In genomic region chr1:85739819-85740218, GRCm38 (mm10) we compare ENCODE assay signal across 22 mouse cellular contexts. TPM values are rescaled to one million over a fixed set of nuclear protein-coding genes. Genes with fewer than 3 reads are reported as not detected.
DNase-seq lines count a peak whose midpoint lies in the region; ATAC-seq and TF ChIP-seq lines count a peak whose summit lies in the region.
"Had no signal": no experiment of that assay in that cellular context is flagged by ENCODE, and none has a peak within 500 bp of the region (broad histone marks: within the 10 kb centered on the region; RNA-seq: fewer than 3 reads in every experiment).

No protein-coding gene starts in this region.

- no peak for TF ChIP-seq CTCF in thymus, adult 2 months (IDR thresholded peaks at IDR 0.05; ENCODE audit: borderline replicate concordance, control insufficient read depth, extremely low read depth, insufficient read depth, low read length, poor library complexity)

- peak; percentile 79 for DNase-seq in CD4-positive, CD25-positive, alpha-beta regulatory T cell, adult 2 months (ENCODE audit: low read depth, low spot score)
- peak; percentile 66 for DNase-seq in thymus, adult 2 months
- DNase-seq in thymus, postnatal 4 days: peak; percentile 47
- DNase-seq in B cell, adult 2 months: no peak
- DNase-seq in adrenal gland, adult (ENCODE audit: inconsistent age in 2 of 2, low spot score in 1 of 2): no peak
- DNase-seq in layer of hippocampus, adult 9-11 months: no peak
- DNase-seq: cerebellum, adult 11 months; cerebellum, adult 9-11 months; gastrocnemius, adult 2 months; heart, postnatal 36 days; kidney, adult 8-10 months; kidney, postnatal 10 days; layer of hippocampus, postnatal 36 days; liver, postnatal 0 days had no signal

- TF ChIP-seq POLR2A in thymus, adult 2 months (IDR thresholded peaks at IDR 0.05; ENCODE audit: control insufficient read depth, extremely low read depth, insufficient read depth, low read length, poor library complexity): no peak

- H3K27me3 ChIP-seq in thymus, adult 2 months (ENCODE audit: control insufficient read depth, insufficient read depth, low read length): no peaks in the 10 kb centered on the region
- H3K27me3 ChIP-seq: embryonic facial prominence, embryonic 12.5 days; heart, embryonic 15.5 days; hindbrain, embryonic 13.5 days; intestine, embryonic 15.5 days had no signal

- no peak overlapping the region for H3K4me3 ChIP-seq in thymus, adult 2 months (ENCODE audit: control insufficient read depth, insufficient read depth, low read length)
- H3K4me3 ChIP-seq: embryonic facial prominence, embryonic 12.5 days; gastrocnemius, adult 2 months; heart, embryonic 15.5 days; hindbrain, embryonic 13.5 days; intestine, embryonic 15.5 days; midbrain, embryonic 10.5 days had no signal

- ATAC-seq in activated CD4-positive, CD25-positive, alpha-beta regulatory T cell, adult 4 months: peak; percentile 72
- ATAC-seq: intestine, embryonic 15.5 days; liver, postnatal 0 days; lung, postnatal 0 days; midbrain, embryonic 16.5 days had no signal

- H3K4me1 ChIP-seq in thymus, adult 2 months (replicated peaks; ENCODE audit: control insufficient read depth, insufficient read depth, low read length): peaks cover 27% of the 10 kb centered on the region
- H3K4me1 ChIP-seq: embryonic facial prominence, embryonic 12.5 days; intestine, embryonic 15.5 days had no signal

- H3K36me3 ChIP-seq in thymus, adult 2 months (ENCODE audit: control insufficient read depth, insufficient read depth, low read length): no peaks in the 10 kb centered on the region
- H3K36me3 ChIP-seq: embryonic facial prominence, embryonic 12.5 days; heart, embryonic 15.5 days; hindbrain, embryonic 13.5 days; intestine, embryonic 15.5 days; midbrain, embryonic 10.5 days had no signal

- H3K27ac ChIP-seq in thymus, adult 2 months (ENCODE audit: control insufficient read depth, insufficient read depth, low read length): peak overlapping the region; percentile 87
- H3K27ac ChIP-seq: embryonic facial prominence, embryonic 12.5 days; gastrocnemius, adult 2 months; heart, embryonic 15.5 days; hindbrain, embryonic 13.5 days; intestine, embryonic 15.5 days; midbrain, embryonic 10.5 days had no signal

RNA-seq across cellular contexts. Expression of gene A630001G21Rik, which starts 38.6 kb away (rescaled TPM):
- 10 to 100 TPM; 36.4 to 40.2 TPM for polyA plus RNA-seq in activated CD4-positive, CD25-positive, alpha-beta regulatory T cell, adult 4 months (2017; shearing (Covaris generic))
- 17.2 and 19.5 TPM in 2 replicates for polyA plus RNA-seq in thymus, adult 2 months (2012; rRNA removed)

RNA-seq across cellular contexts. Expression of gene Cab39, which starts 53.4 kb away (rescaled TPM):
- polyA plus RNA-seq in activated CD4-positive, CD25-positive, alpha-beta regulatory T cell, adult 4 months (2017; shearing (Covaris generic)): 10 to 100 TPM; 45.1 to 58.3 TPM
- polyA plus RNA-seq in thymus, adult 2 months (2012; rRNA removed): 65.1 and 72.8 TPM in 2 replicates

Comparison
In these comparisons a context has a peak if more than half of its experiments do, and no peak if none do; other contexts are left out.
1. DNase-seq: peak in CD4-positive, CD25-positive, alpha-beta regulatory T cell, adult 2 months (single experiment), thymus, adult 2 months (single experiment) and thymus, postnatal 4 days (single experiment); none in B cell, adult 2 months (0 of 2), adrenal gland, adult (0 of 2) and layer of hippocampus, adult 9-11 months (single experiment).